Mouse (Mus musculus): ENCODE measurements at regions not wholly inside any gene's neighbourhood (a gene's known extent, or its start where the extent isn't known, plus 50 kb on each side); places are given as distances from the start of the nearest gene placed in this dataset.

- Histone ChIP-seq H3K36me3 (ENCODE audit: control insufficient read depth, insufficient read depth, low read length) (no peaks in the 10 kb centered on the region), H3K4me2 (ENCODE audit: low read depth, low read length) (no peak overlapping the region), H3K27ac (replicated peaks; ENCODE audit: low read depth, low read length) (no peak overlapping the region), H3K4me1 (ENCODE audit: control insufficient read depth, insufficient read depth, low read length) (no peaks in the 10 kb centered on the region; the same call in 1 of the 2 replicates), H3K9ac (ENCODE audit: low read depth, low read length) (no peak overlapping the region), H3K4me3 (ENCODE audit: low read depth, low read length) (no peak overlapping the region), H3K9me3 (ENCODE audit: control insufficient read depth, low read length) (no peaks in the 10 kb centered on the region), H3K27me3 (replicated peaks; ENCODE audit: control insufficient read depth, insufficient read depth, low read length) (no peaks in the 10 kb centered on the region)
- WGBS = 50% methylated on average over 1 of the region's 1 CpGs
- no peak for DNase-seq (ENCODE audit: low spot score)
- no peak for ATAC-seq (ENCODE audit: low read depth)
Observed at GRCm38 (mm10) chr7:113052952-113053351, 99.2 kb downstream of the Rassf10 start.

GRCm38 (mm10) chr7:113056421-113056820 lies 102.7 kb downstream of the Rassf10 start:
- 87% methylated on average over 2 of the region's 2 CpGs for WGBS

GRCm38 (mm10) chr7:113059211-113059966 lies 105.6 kb downstream of the Rassf10 start:
- no peak overlapping the region for H3K4me2 ChIP-seq (ENCODE audit: low read depth, low read length)
- H3K4me3 ChIP-seq (ENCODE audit: low read depth, low read length) = no peak overlapping the region
- no peak overlapping the region for H3K9ac ChIP-seq (ENCODE audit: low read depth, low read length)
- H3K36me3 ChIP-seq (ENCODE audit: control insufficient read depth, insufficient read depth, low read length) = no peaks in the 10 kb centered on the region
- 23% methylated on average over 12 of the region's 12 CpGs for WGBS
- DNase-seq (ENCODE audit: low spot score) (peak; percentile 83), ATAC-seq (ENCODE audit: low read depth) (peak; percentile 67; the same call in 1 of the 2 replicates)
- no peaks in the 10 kb centered on the region for H3K9me3 ChIP-seq (ENCODE audit: control insufficient read depth, low read length)
- peak overlapping the region; percentile 35 for H3K27ac ChIP-seq (replicated peaks; ENCODE audit: low read depth, low read length)
- H3K4me1 ChIP-seq (ENCODE audit: control insufficient read depth, insufficient read depth, low read length) = peaks cover 10% of the 10 kb centered on the region
- no peaks in the 10 kb centered on the region for H3K27me3 ChIP-seq (replicated peaks; ENCODE audit: control insufficient read depth, insufficient read depth, low read length)

More at GRCm38 (mm10) chr7:113056421-113056820, 102.7 kb downstream of the Rassf10 start:
- DNase-seq (ENCODE audit: low spot score) (no peak), ATAC-seq (ENCODE audit: low read depth) (no peak)
- no peak overlapping the region for H3K27ac ChIP-seq (replicated peaks; ENCODE audit: low read depth, low read length)
- H3K27me3 ChIP-seq (replicated peaks; ENCODE audit: control insufficient read depth, insufficient read depth, low read length) = no peaks in the 10 kb centered on the region
- peaks cover 10% of the 10 kb centered on the region for H3K4me1 ChIP-seq (ENCODE audit: control insufficient read depth, insufficient read depth, low read length)
- no peaks in the 10 kb centered on the region for H3K36me3 ChIP-seq (ENCODE audit: control insufficient read depth, insufficient read depth, low read length)
- no peak overlapping the region for H3K4me2 ChIP-seq (ENCODE audit: low read depth, low read length)
- no peak overlapping the region for H3K9ac ChIP-seq (ENCODE audit: low read depth, low read length)
- no peaks in the 10 kb centered on the region for H3K9me3 ChIP-seq (ENCODE audit: control insufficient read depth, low read length)
- H3K4me3 ChIP-seq (ENCODE audit: low read depth, low read length) = no peak overlapping the region

DNA sequence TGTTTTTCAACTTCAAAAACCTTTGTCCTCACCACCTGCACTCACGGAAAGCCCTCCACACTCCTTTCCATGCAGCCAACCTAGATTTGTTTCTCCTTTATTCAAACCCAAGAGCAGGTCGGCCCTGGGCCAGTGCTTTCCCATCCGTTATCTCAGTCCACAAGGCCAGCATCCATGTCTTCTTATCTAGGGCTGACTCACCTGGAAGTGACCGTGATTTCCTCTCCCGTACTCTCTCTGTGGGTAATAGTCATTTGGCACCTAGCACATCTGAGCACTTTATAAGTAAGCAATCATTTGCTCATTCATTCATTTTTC lies 106.2 kb downstream of the Rassf10 start:
- peak overlapping the region; percentile 35 for H3K27ac ChIP-seq (replicated peaks; ENCODE audit: low read depth, low read length)

DNA sequence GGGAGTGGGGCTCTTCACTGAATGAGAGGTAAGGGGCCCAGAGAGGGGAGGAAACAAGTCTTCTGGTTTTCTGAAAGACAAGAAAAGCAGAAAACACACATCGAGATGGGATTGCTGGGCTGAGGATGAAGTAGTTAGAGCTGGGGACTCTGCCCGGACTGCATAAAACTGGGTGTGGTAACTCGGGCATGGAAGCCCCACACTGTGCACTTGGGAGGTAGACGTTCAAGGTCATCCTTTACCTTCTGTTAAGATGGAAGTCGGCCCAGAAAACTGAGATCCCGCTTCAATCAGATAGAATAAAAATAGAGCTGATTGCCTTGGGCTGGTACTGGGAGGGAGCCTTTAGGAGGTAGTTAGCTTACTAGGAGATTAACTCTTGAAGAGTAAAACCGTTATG lies 107.2 kb downstream of the Rassf10 start:
- Histone ChIP-seq H3K36me3 (ENCODE audit: control insufficient read depth, insufficient read depth, low read length) (no peaks in the 10 kb centered on the region), H3K9me3 (ENCODE audit: control insufficient read depth, low read length) (no peaks in the 10 kb centered on the region), H3K4me1 (ENCODE audit: control insufficient read depth, insufficient read depth, low read length) (peaks cover 10% of the 10 kb centered on the region), H3K27ac (replicated peaks; ENCODE audit: low read depth, low read length) (no peak overlapping the region), H3K4me3 (ENCODE audit: low read depth, low read length) (no peak overlapping the region), H3K27me3 (replicated peaks; ENCODE audit: control insufficient read depth, insufficient read depth, low read length) (no peaks in the 10 kb centered on the region), H3K9ac (ENCODE audit: low read depth, low read length) (no peak overlapping the region), H3K4me2 (ENCODE audit: low read depth, low read length) (no peak overlapping the region)
- ATAC-seq (ENCODE audit: low read depth) (no peak), DNase-seq (ENCODE audit: low spot score) (no peak)
- WGBS = 69% methylated on average over 7 of the region's 7 CpGs

More for the DNA sequence above, 106.2 kb downstream of the Rassf10 start:
- H3K27me3 ChIP-seq (replicated peaks; ENCODE audit: control insufficient read depth, insufficient read depth, low read length) = no peaks in the 10 kb centered on the region
- no peak overlapping the region for H3K4me3 ChIP-seq (ENCODE audit: low read depth, low read length)
- no peaks in the 10 kb centered on the region for H3K9me3 ChIP-seq (ENCODE audit: control insufficient read depth, low read length)
- H3K36me3 ChIP-seq (ENCODE audit: control insufficient read depth, insufficient read depth, low read length) = no peaks in the 10 kb centered on the region
- ATAC-seq (ENCODE audit: low read depth) (no peak), DNase-seq (ENCODE audit: low spot score) (no peak)
- no peak overlapping the region for H3K4me2 ChIP-seq (ENCODE audit: low read depth, low read length)
- 72% methylated on average over 5 of the region's 5 CpGs for WGBS
- H3K9ac ChIP-seq (ENCODE audit: low read depth, low read length) = no peak overlapping the region
- H3K4me1 ChIP-seq (ENCODE audit: control insufficient read depth, insufficient read depth, low read length) = peaks cover 10% of the 10 kb centered on the region

GRCm38 (mm10) chr7:113066536-113066935 lies 112.8 kb downstream of the Rassf10 start:
- no peak overlapping the region for H3K4me3 ChIP-seq (ENCODE audit: low read depth, low read length)
- 72% methylated on average over 12 of the region's 12 CpGs for WGBS
- no peaks in the 10 kb centered on the region for H3K9me3 ChIP-seq (ENCODE audit: control insufficient read depth, low read length)
- H3K4me1 ChIP-seq (ENCODE audit: control insufficient read depth, insufficient read depth, low read length) = no peaks in the 10 kb centered on the region
- H3K27me3 ChIP-seq (replicated peaks; ENCODE audit: control insufficient read depth, insufficient read depth, low read length) = no peaks in the 10 kb centered on the region
- H3K9ac ChIP-seq (ENCODE audit: low read depth, low read length) = no peak overlapping the region
- no peak overlapping the region for H3K27ac ChIP-seq (replicated peaks; ENCODE audit: low read depth, low read length)
- no peak for ATAC-seq (ENCODE audit: low read depth)
- no peak for DNase-seq (ENCODE audit: low spot score)
- H3K4me2 ChIP-seq (ENCODE audit: low read depth, low read length) = no peak overlapping the region
- H3K36me3 ChIP-seq (ENCODE audit: control insufficient read depth, insufficient read depth, low read length) = no peaks in the 10 kb centered on the region

- Histone ChIP-seq H3K27me3 (replicated peaks; ENCODE audit: control insufficient read depth, insufficient read depth, low read length) (no peaks in the 10 kb centered on the region), H3K4me3 (ENCODE audit: low read depth, low read length) (no peak overlapping the region), H3K9me3 (ENCODE audit: control insufficient read depth, low read length) (no peaks in the 10 kb centered on the region), H3K4me1 (ENCODE audit: control insufficient read depth, insufficient read depth, low read length) (no peaks in the 10 kb centered on the region), H3K27ac (replicated peaks; ENCODE audit: low read depth, low read length) (no peak overlapping the region), H3K36me3 (ENCODE audit: control insufficient read depth, insufficient read depth, low read length) (no peaks in the 10 kb centered on the region), H3K4me2 (ENCODE audit: low read depth, low read length) (no peak overlapping the region), H3K9ac (ENCODE audit: low read depth, low read length) (no peak overlapping the region)
- ATAC-seq (ENCODE audit: low read depth) = no peak
- 96% methylated on average over 6 of the region's 6 CpGs for WGBS
- DNase-seq (ENCODE audit: low spot score) = no peak
Observed at GRCm38 (mm10) chr7:113068296-113068695, 114.5 kb downstream of the Rassf10 start.

- H3K9ac ChIP-seq (ENCODE audit: low read depth, low read length) = no peak overlapping the region
- no peaks in the 10 kb centered on the region for H3K9me3 ChIP-seq (ENCODE audit: control insufficient read depth, low read length)
- peak; percentile 65; the same call in 1 of the 2 replicates for ATAC-seq (ENCODE audit: low read depth)
- DNase-seq (ENCODE audit: low spot score) = no peak
- H3K4me3 ChIP-seq (ENCODE audit: low read depth, low read length) = no peak overlapping the region
- H3K4me2 ChIP-seq (ENCODE audit: low read depth, low read length) = no peak overlapping the region
- no peaks in the 10 kb centered on the region for H3K36me3 ChIP-seq (ENCODE audit: control insufficient read depth, insufficient read depth, low read length)
- no peak overlapping the region for H3K27ac ChIP-seq (replicated peaks; ENCODE audit: low read depth, low read length)
- no peaks in the 10 kb centered on the region for H3K4me1 ChIP-seq (ENCODE audit: control insufficient read depth, insufficient read depth, low read length)
- 44% methylated on average over 4 of the region's 4 CpGs for WGBS
- no peaks in the 10 kb centered on the region for H3K27me3 ChIP-seq (replicated peaks; ENCODE audit: control insufficient read depth, insufficient read depth, low read length)
Observed at GRCm38 (mm10) chr7:113069336-113069924, 115.7 kb downstream of the Rassf10 start.

DNA sequence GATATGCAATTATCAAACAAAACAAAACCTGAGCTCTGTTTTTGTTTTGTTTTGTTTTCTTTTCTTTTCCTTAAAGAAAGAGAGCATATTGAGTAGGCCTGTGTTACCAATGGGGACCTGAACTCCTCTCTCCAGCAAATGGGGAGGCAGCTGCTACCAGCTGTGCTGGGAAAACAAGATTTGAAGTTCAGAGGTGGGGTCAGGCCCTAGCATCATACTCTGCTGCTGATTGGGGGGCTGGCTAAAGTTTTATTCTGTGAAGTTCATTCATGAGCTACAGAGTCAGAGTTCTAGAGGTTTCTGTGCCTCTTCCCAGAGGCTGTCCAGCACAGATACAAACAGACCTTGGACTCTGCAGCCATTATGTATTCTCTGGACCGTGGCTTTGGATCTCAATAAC lies 117.7 kb downstream of the Rassf10 start:
- Histone ChIP-seq H3K4me1 (ENCODE audit: control insufficient read depth, insufficient read depth, low read length) (no peaks in the 10 kb centered on the region), H3K27me3 (replicated peaks; ENCODE audit: control insufficient read depth, insufficient read depth, low read length) (no peaks in the 10 kb centered on the region), H3K36me3 (ENCODE audit: control insufficient read depth, insufficient read depth, low read length) (no peaks in the 10 kb centered on the region), H3K4me3 (ENCODE audit: low read depth, low read length) (no peak overlapping the region), H3K27ac (replicated peaks; ENCODE audit: low read depth, low read length) (no peak overlapping the region), H3K9ac (ENCODE audit: low read depth, low read length) (no peak overlapping the region), H3K9me3 (ENCODE audit: control insufficient read depth, low read length) (no peaks in the 10 kb centered on the region), H3K4me2 (ENCODE audit: low read depth, low read length) (no peak overlapping the region)
- WGBS = 82% methylated on average over 1 of the region's 1 CpGs
- ATAC-seq (ENCODE audit: low read depth) (no peak), DNase-seq (ENCODE audit: low spot score) (no peak)
